Mouse (Mus musculus) macrophage (primary cell): ENCODE results near the gene Fbxo46. TPM values are rescaled to one million over a fixed set of nuclear protein-coding genes. Genes with fewer than 3 reads are reported as not detected.

Experiments used
- H3K27ac ChIP-seq: fragments of 350-480 bp; formaldehyde crosslinking; 2 replicates; pipeline ENCODE4 v1.9.0; 2021
- H3K36me3 ChIP-seq: fragments of 350-480 bp; formaldehyde crosslinking; 2 replicates; pipeline ENCODE4 v1.9.0; 2021; ENCODE audit errors: inconsistent target
- H3K4me3 ChIP-seq: fragments of 350-480 bp; formaldehyde crosslinking; 2 replicates; pipeline ENCODE4 v1.9.0; 2021; ENCODE audit errors: inconsistent target
- H3K79me2 ChIP-seq: fragments of 350-480 bp; formaldehyde crosslinking; 2 replicates; pipeline ENCODE4 v1.9.0; 2021; ENCODE audit errors: inconsistent target
- WGBS: methylation state at CpG from one replicate; pipeline ENCODE4 v1.1.7; 2026; ENCODE audit warnings: inconsistent platforms; ENCODE audit not compliant: missing documents; 5-methylcytosine and 5-hydroxymethylcytosine counted together
- polyA plus RNA-seq: library from polyadenylated mRNA; stranded (reverse); fragments of 250-400 nt; gene quantifications from 3 replicates; pipeline ENCODE4 v1.2.4, GENCODE M21; 2018; ENCODE audit warnings: inconsistent platforms

The Fbxo46 gene
- polyA plus RNA-seq, 1 experiment from 2014 or later, result 3.8 TPM

GRCm38 (mm10) chr7:19159411-19159810, 39.8 kb downstream of the Fbxo46 start:
- 33% methylated on average over 18 of the region's 18 CpGs for WGBS
- Histone ChIP-seq H3K27ac (no peak overlapping the region), H3K36me3 (no peaks in the 10 kb centered on the region), H3K79me2 (no peaks in the 10 kb centered on the region), H3K4me3 (no peak overlapping the region)

DNA sequence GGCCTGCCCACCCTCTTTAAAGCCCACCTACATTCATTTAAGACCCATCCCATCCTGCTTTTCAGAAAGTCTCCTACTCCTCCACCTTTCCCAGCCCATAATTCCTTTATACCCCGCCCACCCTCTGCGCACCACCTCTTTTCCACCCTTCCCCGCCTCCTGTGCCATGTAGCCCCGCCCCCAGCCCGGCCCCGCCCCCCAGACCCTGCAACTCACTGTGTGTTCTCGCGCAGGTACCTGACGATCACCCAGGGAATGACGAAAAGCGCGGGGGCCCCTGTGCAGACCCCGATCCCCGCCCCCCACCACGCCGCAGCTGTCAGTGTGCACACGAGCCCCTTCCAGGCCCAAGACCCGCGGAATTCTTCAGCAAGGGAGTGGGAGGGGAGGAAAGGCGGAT, 40.5 kb downstream of the Fbxo46 start:
- WGBS, result 5% methylated on average over 17 of the region's 20 CpGs
- no peak overlapping the region for H3K4me3 ChIP-seq

DNA sequence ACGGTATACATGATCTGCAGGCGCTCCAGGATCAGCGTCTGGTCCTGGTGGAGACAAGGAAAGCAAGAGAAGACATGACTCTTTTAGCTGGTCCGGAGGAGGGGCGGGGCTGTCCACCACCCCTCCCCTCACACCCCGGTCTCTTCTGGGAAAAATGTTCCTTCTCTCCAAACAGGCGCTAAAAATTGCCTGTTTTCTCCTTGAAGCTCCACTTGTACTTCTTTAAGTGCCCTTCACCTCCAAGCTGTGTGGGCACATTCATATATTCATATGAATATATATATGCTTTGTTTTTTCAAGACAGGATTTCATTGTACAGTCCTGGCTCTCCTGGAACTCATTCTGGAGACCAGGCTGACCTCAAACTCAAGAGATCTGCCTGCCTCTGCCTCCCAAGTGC, 43.3 kb downstream of the Fbxo46 start:
- Histone ChIP-seq H3K36me3 (no peaks in the 10 kb centered on the region), H3K4me3 (no peak overlapping the region), H3K79me2 (no peaks in the 10 kb centered on the region), H3K27ac (no peak overlapping the region)
- 91% methylated on average over 7 of the region's 7 CpGs for WGBS

More for the DNA sequence above, 40.5 kb downstream of the Fbxo46 start:
- H3K27ac ChIP-seq, result no peak overlapping the region
- no peaks in the 10 kb centered on the region for H3K79me2 ChIP-seq
- no peaks in the 10 kb centered on the region for H3K36me3 ChIP-seq

DNA sequence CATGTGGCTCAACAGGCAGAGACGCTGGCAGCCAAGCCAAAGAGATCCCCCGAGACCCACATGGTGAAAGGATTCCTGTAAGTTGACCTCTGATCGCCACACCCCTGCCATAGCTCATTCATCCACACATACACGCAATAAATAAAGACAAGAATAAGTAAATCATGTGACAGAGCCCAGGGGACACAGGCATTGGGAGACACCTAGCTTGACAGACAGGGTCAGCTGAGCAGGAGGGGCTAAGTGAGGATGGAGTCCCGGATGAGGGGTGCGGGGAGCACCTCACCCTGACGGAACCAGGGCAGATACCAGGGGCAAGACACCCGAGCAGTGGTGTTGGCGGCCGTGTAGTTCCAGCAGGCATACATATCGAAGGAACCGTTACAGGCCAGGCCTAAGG, 44.1 kb downstream of the Fbxo46 start:
- Histone ChIP-seq H3K79me2 (no peaks in the 10 kb centered on the region), H3K36me3 (no peaks in the 10 kb centered on the region), H3K27ac (no peak overlapping the region), H3K4me3 (no peak overlapping the region)
- 53% methylated on average over 12 of the region's 12 CpGs for WGBS

DNA sequence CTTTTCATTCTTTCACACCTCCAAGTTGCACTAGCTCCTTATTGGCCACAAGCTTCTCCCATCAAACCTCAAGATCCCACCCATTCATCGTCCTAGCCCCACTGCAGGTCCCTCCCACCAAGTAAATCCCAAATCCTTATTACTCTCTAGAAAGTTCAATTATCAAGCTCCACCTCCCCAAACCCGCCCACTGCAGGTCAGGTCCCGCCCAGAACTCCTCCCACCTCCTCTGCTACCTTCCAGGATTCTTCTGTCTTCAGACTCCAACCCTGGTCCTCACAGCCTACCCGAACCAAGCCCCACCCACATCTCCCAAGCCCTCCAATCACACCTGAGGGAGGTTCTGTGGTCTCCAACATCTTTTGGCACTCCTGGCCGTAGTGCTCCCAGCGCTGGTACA, 44.5 kb downstream of the Fbxo46 start:
- Histone ChIP-seq H3K27ac (no peak overlapping the region), H3K79me2 (no peaks in the 10 kb centered on the region), H3K4me3 (no peak overlapping the region), H3K36me3 (no peaks in the 10 kb centered on the region)
- 6% methylated on average over 6 of the region's 6 CpGs for WGBS

DNA sequence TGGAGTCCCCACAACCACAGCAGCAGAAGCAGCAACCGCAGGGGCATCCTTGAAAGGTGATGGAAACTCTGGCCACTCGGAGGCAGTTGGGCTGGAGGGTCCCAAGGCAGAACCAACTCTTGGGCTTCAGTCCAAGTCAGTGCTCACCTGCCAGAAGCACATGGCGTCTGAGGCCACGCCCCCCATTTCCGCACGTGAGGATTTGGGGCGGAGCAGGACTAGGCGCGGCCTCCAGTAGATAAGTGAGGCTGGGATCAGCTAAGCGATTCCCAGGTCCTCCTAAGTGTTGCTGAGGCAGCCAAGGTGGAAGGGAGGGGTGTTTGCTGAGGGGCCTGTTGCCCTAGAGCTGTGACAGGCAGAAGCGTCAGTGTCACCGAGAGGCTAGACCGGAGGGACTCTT, 45.3 kb downstream of the Fbxo46 start:
- no peak overlapping the region for H3K27ac ChIP-seq
- H3K36me3 ChIP-seq, result no peaks in the 10 kb centered on the region
- 8% methylated on average over 13 of the region's 13 CpGs for WGBS
- no peak overlapping the region for H3K4me3 ChIP-seq
- H3K79me2 ChIP-seq, result no peaks in the 10 kb centered on the region

- no peaks in the 10 kb centered on the region for H3K36me3 ChIP-seq
- WGBS, result 19% methylated on average over 14 of the region's 14 CpGs
Observed at GRCm38 (mm10) chr7:19165656-19166423, 46.2 kb downstream of the Fbxo46 start, which contains the start of gene Gipr. Gene Gipr (minus strand): TSS chr7:19166127.

DNA sequence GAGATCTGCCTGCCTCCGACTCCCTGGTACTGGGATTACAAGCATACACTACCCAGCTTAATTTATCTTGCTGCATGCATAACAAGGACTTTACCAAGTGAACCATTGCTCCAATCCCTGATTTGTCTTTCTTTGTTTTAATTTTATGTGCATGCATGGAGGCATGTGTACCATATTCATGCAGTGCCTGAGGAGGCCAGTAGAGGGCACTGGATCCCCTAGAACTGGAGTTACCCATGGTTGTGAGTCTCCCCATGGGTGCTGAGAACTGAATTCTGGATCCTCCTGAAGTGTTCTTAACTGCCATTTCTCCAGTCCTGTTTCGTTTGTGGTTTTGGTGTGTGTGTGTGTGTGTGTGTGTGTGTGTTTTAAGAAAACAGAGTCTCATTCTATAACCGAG, 47.3 kb downstream of the Fbxo46 start:
- Histone ChIP-seq H3K4me3 (no peak overlapping the region), H3K27ac (no peak overlapping the region), H3K36me3 (no peaks in the 10 kb centered on the region), H3K79me2 (no peaks in the 10 kb centered on the region)
- 68% methylated on average over 3 of the region's 3 CpGs for WGBS

More at GRCm38 (mm10) chr7:19165656-19166423, 46.2 kb downstream of the Fbxo46 start, which contains the start of gene Gipr:
- Histone ChIP-seq H3K27ac (no peak within 1 kb of the TSS), H3K79me2 (no peaks in the 10 kb centered on the region), H3K4me3 (no peak within 1 kb of the TSS)

GRCm38 (mm10) chr7:19169506-19169905, 49.8 kb downstream of the Fbxo46 start:
- WGBS, result 41% methylated on average over 10 of the region's 10 CpGs
- Histone ChIP-seq H3K36me3 (no peaks in the 10 kb centered on the region), H3K27ac (no peak overlapping the region), H3K79me2 (no peaks in the 10 kb centered on the region), H3K4me3 (no peak overlapping the region)

- no peak overlapping the region for H3K27ac ChIP-seq
- no peaks in the 10 kb centered on the region for H3K36me3 ChIP-seq
- no peak overlapping the region for H3K4me3 ChIP-seq
- H3K79me2 ChIP-seq, result no peaks in the 10 kb centered on the region
- WGBS, result 80% methylated on average over 8 of the region's 8 CpGs
Observed at GRCm38 (mm10) chr7:19170142-19170541, 50.5 kb downstream of the Fbxo46 start.

DNA sequence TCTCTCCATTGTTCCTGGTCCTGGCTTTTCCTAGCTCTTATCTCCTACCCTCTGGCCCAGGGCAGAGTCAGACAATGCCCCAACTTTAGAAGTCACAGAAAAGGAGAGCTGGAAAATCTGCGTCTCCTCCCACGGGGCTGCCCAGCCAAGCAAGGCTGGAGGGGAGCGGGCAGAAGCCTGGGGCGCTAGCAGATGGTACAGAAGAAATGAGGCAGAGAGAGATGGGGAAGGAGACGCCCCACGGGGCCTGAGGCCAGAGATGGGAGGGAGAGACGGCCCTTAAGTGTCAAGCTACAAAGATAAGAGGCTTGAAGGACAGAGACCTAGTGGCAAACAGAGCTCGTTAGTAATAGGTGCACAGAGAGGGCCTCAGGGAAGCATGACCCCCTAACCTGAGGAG, 52.2 kb downstream of the Fbxo46 start:
- no peaks in the 10 kb centered on the region for H3K79me2 ChIP-seq
- H3K27ac ChIP-seq, result no peak overlapping the region
- H3K4me3 ChIP-seq, result no peak overlapping the region
- WGBS, result 79% methylated on average over 8 of the region's 8 CpGs
- no peaks in the 10 kb centered on the region for H3K36me3 ChIP-seq

GRCm38 (mm10) chr7:19172874-19173273, 53.2 kb downstream of the Fbxo46 start:
- Histone ChIP-seq H3K79me2 (no peaks in the 10 kb centered on the region), H3K4me3 (no peak overlapping the region), H3K27ac (no peak overlapping the region), H3K36me3 (no peaks in the 10 kb centered on the region)
- 11% methylated on average over 17 of the region's 17 CpGs for WGBS

DNA sequence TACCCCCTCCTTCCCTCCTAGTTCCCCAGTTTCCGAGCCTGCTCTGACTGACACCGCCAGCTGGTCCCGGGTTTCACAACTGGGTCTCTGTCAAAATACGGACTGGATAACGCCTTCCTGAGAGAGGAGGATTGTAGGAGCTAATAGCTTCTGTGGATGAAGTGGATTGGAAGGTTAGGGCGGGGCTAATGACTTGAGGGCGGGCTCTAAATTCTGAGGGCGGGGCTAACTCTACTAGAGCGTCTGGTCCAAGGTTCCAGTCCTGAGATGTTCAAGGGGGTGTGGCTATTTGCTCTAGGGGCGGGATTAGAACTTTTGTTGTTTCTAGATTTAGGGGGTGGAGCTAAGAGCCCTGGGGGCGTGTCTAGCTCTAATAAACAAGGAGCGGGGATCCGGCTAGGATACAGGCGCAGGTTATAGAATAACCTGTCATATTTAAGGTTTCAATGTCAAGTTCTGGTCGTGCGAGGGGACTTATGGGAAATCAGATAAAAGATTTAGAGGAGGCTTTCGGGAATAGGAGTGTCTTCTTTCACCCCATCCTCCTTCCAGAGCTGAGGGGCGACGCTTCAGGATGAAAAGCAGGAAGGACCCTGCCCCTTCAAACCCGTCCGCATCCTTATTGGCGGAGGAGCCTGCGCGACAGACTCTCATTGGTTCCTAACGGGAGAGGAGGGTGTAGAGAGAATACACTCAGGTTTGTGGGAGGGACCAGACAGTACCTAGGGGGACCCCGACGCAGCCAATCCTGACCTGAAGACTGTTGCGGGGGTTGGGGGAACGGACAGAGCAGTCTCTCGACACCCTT, 56.3 kb downstream of the Fbxo46 start, which contains the start of gene Eml2:
Eml2 (plus strand) TSS at position 714 of the 808 bp plus-strand sequence.
- Histone ChIP-seq H3K79me2 (no peaks in the 10 kb centered on the region), H3K27ac (no peak within 1 kb of the TSS), H3K36me3 (no peaks in the 10 kb centered on the region), H3K4me3 (no peak within 1 kb of the TSS)
- WGBS, result 11% methylated on average over 30 of the region's 30 CpGs

- Histone ChIP-seq H3K4me3 (no peak overlapping the region), H3K27ac (no peak overlapping the region), H3K36me3 (no peaks in the 10 kb centered on the region), H3K79me2 (no peaks in the 10 kb centered on the region)
- 15% methylated on average over 21 of the region's 21 CpGs for WGBS
Observed at GRCm38 (mm10) chr7:19176516-19176947, 56.9 kb downstream of the Fbxo46 start.

- Histone ChIP-seq H3K79me2 (no peaks in the 10 kb centered on the region), H3K27ac (no peak overlapping the region), H3K36me3 (no peaks in the 10 kb centered on the region), H3K4me3 (no peak overlapping the region)
- WGBS, result 86% methylated on average over 7 of the region's 7 CpGs
Observed at GRCm38 (mm10) chr7:19177216-19177615, 57.6 kb downstream of the Fbxo46 start.
